Mouse (Mus musculus) olfactory bulb, adult 2 months (tissue): ENCODE measurements around the gene Tmsb10. TPM values are rescaled to one million over a fixed set of nuclear protein-coding genes. Genes with fewer than 3 reads are reported as not detected.

Source experiments
- H3K27ac ChIP-seq: fragments of 200-500 bp; 2 replicates; pipeline ENCODE4 v1.5.1; 2012; ENCODE audit warnings: low read depth, low read length; ENCODE audit not compliant: insufficient read depth
- H3K4me1 ChIP-seq: fragments of 200-500 bp; 2 replicates; pipeline ENCODE4 v1.6.1; 2012; ENCODE audit warnings: low read length; ENCODE audit not compliant: control insufficient read depth, insufficient read depth
- H3K4me3 ChIP-seq: fragments of 200-500 bp; 2 replicates; pipeline ENCODE4 v1.5.1; 2012; ENCODE audit warnings: mild to moderate bottlenecking, low read depth, low read length, moderate library complexity; ENCODE audit not compliant: insufficient read depth
- CTCF ChIP-seq: fragments of 200-500 bp; IDR thresholded peaks from 2 replicates; pipeline ENCODE4 v1.5.1; 2012; ENCODE audit warnings: low read depth, mild to moderate bottlenecking, low read length, moderate library complexity; ENCODE audit not compliant: insufficient read depth
- POLR2A ChIP-seq: fragments of 200-500 bp; IDR thresholded peaks from 2 replicates; pipeline ENCODE4 v1.6.1; 2012; ENCODE audit warnings: mild to moderate bottlenecking, low read depth, low read length, moderate library complexity; ENCODE audit not compliant: insufficient read depth
- WGBS: fragments of 180-500 bp; shearing (Covaris S2); methylation state at CpG from one replicate; pipeline ENCODE4 v1.1.7; 2018; 5-methylcytosine and 5-hydroxymethylcytosine counted together
- polyA plus RNA-seq: library from polyadenylated mRNA; stranded (reverse); fragments of >200 nt; gene quantifications from 2 replicates; pipeline ENCODE4 v1.2.4, GENCODE M21; 2012; ENCODE audit warnings: low replicate concordance; ENCODE audit not compliant: missing spikeins, insufficient read depth, insufficient read length

Gene Tmsb10
- 1,837 TPM in 1 of 2 replicates, not detected in the other for polyA plus RNA-seq

DNA sequence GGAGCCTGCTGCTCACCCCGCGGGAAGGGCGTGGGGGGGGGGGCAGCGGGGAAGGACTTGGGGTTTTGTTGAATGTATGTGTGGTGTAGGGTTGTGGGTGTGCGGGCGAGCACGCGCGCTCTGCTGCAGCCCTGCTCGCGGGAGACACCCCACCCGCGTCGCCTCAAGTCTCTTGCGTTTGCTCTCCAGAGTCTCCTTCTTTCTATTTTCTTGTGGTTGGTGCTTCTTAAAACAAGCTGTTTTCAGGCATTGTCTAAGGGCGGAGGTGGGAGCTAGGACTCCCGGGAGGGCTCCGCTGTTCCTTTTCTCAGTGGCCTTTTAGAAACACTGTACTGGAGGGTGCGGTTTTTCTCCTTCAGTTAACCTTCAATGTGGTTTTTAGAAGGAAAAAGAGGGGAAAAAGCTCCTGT lies at the start of gene Tmsb10:
Tmsb10 (minus strand) TSS at position 87 of the 410 bp plus-strand sequence.
- Histone ChIP-seq H3K27ac (peak within 1 kb of the TSS; percentile 77), H3K4me3 (peak within 1 kb of the TSS; percentile 83), H3K4me1 (peaks cover 6% of the 10 kb centered on the region)
- WGBS, result 2% methylated on average over 19 of the region's 19 CpGs
- TF ChIP-seq CTCF (no peak), POLR2A (no peak)

- Histone ChIP-seq H3K4me3 (no peak overlapping the region), H3K4me1 (no peaks in the 10 kb centered on the region), H3K27ac (no peak overlapping the region)
- TF ChIP-seq POLR2A (no peak), CTCF (no peak)
- 89% methylated on average over 5 of the region's 5 CpGs for whole genome bisulfite sequencing
These were observed 45.1 kb upstream of the Tmsb10 start for GRCm38 (mm10) chr6:73003601-73004000.

- Histone ChIP-seq H3K4me1 (no peaks in the 10 kb centered on the region), H3K27ac (no peak overlapping the region), H3K4me3 (no peak overlapping the region)
- WGBS, result 61% methylated on average over 1 of the region's 1 CpGs
- no peak for TF ChIP-seq CTCF
- TF ChIP-seq POLR2A, result no peak
These were observed 43.8 kb upstream of the Tmsb10 start for GRCm38 (mm10) chr6:73002391-73002790.

- Histone ChIP-seq H3K4me1 (no peaks in the 10 kb centered on the region), H3K4me3 (no peak overlapping the region), H3K27ac (no peak overlapping the region)
- TF ChIP-seq POLR2A (no peak), CTCF (no peak)
- WGBS, result 78% methylated on average over 1 of the region's 1 CpGs
These were observed 40.3 kb upstream of the Tmsb10 start for GRCm38 (mm10) chr6:72998809-72999208.

- H3K4me1 ChIP-seq, result no peaks in the 10 kb centered on the region
- H3K4me3 ChIP-seq, result no peak overlapping the region
- TF ChIP-seq CTCF (no peak), POLR2A (no peak)
- WGBS, result 88% methylated on average over 5 of the region's 5 CpGs
- no peak overlapping the region for H3K27ac ChIP-seq
These were observed 35.1 kb upstream of the Tmsb10 start for GRCm38 (mm10) chr6:72993688-72994082.

DNA sequence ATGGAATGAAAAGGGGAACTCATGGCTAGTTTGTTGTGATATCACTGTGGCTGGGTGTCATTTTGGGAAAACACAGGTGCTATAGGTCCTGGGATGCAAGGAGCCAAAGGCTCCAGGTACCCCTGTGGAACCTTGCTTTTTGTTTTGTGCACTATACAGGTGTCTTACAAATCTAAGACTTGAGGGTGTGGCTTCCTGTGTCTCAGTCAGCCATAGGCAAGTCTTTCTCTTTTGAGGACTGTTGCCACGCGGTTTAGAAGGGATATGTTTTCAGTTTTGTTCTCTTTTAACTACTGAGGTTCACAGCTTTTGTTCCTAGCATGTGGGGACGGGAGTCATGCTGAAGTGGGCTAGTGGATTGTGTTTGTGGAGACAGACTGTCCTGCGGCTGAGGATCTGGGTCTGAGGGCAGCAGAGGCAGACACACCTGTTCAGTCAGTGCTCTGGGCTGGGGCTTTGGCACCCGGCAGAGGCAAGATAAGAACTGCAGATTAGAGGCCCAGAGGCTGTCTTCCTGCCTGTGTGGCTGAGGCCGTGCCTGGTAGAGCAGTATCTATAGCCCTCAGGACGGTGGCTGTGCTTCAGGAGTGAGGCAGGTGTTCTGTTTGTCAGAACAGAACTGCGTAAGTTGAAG lies 34.6 kb upstream of the Tmsb10 start:
- TF ChIP-seq POLR2A (no peak), CTCF (no peak)
- 84% methylated on average over 8 of the region's 8 CpGs for WGBS

GRCm38 (mm10) chr6:72990206-72990605 lies 31.7 kb upstream of the Tmsb10 start:
- Histone ChIP-seq H3K4me3 (no peak overlapping the region), H3K4me1 (no peaks in the 10 kb centered on the region), H3K27ac (no peak overlapping the region)
- 76% methylated on average over 5 of the region's 5 CpGs for WGBS
- TF ChIP-seq CTCF (no peak), POLR2A (no peak)

More for the DNA sequence above, 34.6 kb upstream of the Tmsb10 start:
- no peaks in the 10 kb centered on the region for H3K4me1 ChIP-seq
- no peak overlapping the region for H3K27ac ChIP-seq
- H3K4me3 ChIP-seq, result no peak overlapping the region

GRCm38 (mm10) chr6:72989028-72989736 lies 30.6 kb upstream of the Tmsb10 start:
- 46% methylated on average over 7 of the region's 7 CpGs for WGBS
- no peak overlapping the region for H3K27ac ChIP-seq
- H3K4me3 ChIP-seq, result no peak overlapping the region
- TF ChIP-seq CTCF (no peak), POLR2A (no peak)
- H3K4me1 ChIP-seq, result no peaks in the 10 kb centered on the region

DNA sequence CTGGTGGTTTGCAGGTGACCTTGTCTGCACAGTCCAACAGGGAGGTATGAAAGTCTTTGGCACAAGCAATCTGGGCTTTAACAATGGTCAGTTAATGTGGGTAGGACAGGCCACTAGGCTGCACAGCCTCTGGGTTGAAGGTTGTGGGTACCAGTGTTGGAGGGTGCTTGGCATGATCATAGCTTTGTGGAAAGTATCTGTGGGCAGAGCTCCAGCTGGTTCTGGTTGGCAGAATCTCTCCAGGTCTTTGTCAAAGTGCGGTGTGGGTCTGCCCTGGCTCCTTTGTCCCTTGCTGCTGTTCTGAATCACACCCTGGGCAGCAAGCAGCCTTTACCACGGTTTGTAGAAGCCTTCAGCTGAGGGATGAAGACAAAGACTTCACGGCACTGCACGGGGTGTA lies 24.0 kb upstream of the Tmsb10 start:
- no peak for TF ChIP-seq POLR2A
- no peak for TF ChIP-seq CTCF
- Histone ChIP-seq H3K27ac (no peak overlapping the region), H3K4me3 (no peak overlapping the region), H3K4me1 (peaks cover 16% of the 10 kb centered on the region)
- 39% methylated on average over 4 of the region's 4 CpGs for WGBS
